Mouse (Mus musculus) hindbrain, postnatal 0 days (tissue): ENCODE data around the gene Kirrel3. TPM values are rescaled to one million over a fixed set of nuclear protein-coding genes. Genes with fewer than 3 reads are reported as not detected.

Source experiments
- ATAC-seq: fragments of 200-750 bp; cut with Nextera tagmentation; 2 replicates; pipeline ENCODE4 v1.8.0; 2017; ENCODE audit warnings: mild to moderate bottlenecking, moderate TSS enrichment, moderate library complexity
- DNase-seq: peaks from one replicate; pipeline ENCODE4 v3.0.0-alpha.2; 2015; ENCODE audit warnings: low spot score
- H3K27ac ChIP-seq: fragments of 300-500 bp; sonication (generic); 2 replicates; pipeline ENCODE4 v1.5.1; 2014; ENCODE audit warnings: mild to moderate bottlenecking
- H3K27me3 ChIP-seq: fragments of 300-500 bp; sonication (generic); 2 replicates; pipeline ENCODE4 v1.6.1; 2014; ENCODE audit warnings: low read length, mixed read lengths; ENCODE audit not compliant: insufficient read depth
- H3K36me3 ChIP-seq: fragments of 300-500 bp; sonication (generic); 2 replicates; pipeline ENCODE4 v1.6.1; 2014; ENCODE audit warnings: low read length, mixed read lengths; ENCODE audit not compliant: insufficient read depth
- H3K4me1 ChIP-seq: fragments of 300-500 bp; sonication (generic); 2 replicates; pipeline ENCODE4 v1.6.1; 2014; ENCODE audit warnings: antibody characterized with exemption, low read length, mixed read lengths; ENCODE audit not compliant: insufficient read depth
- H3K4me2 ChIP-seq: fragments of 300-500 bp; sonication (generic); 2 replicates; pipeline ENCODE4 v1.6.1; 2014; ENCODE audit warnings: low read depth, mild to moderate bottlenecking, low read length, moderate library complexity, mixed read lengths
- H3K4me3 ChIP-seq: fragments of 300-500 bp; sonication (generic); 2 replicates; pipeline ENCODE4 v1.5.1; 2014; ENCODE audit warnings: low read length
- H3K9ac ChIP-seq: fragments of 300-500 bp; sonication (generic); replicated peaks from 2 replicates; pipeline ENCODE4 v1.6.1; 2014; ENCODE audit warnings: mild to moderate bottlenecking, low read length, moderate library complexity, mixed read lengths
- H3K9me3 ChIP-seq: fragments of 300-500 bp; sonication (generic); 2 replicates; pipeline ENCODE4 v1.6.1; 2016; ENCODE audit warnings: low read length, mixed read lengths
- CTCF ChIP-seq: IDR thresholded peaks from 2 replicates; pipeline ENCODE4 v1.5.1; 2016; ENCODE audit warnings: antibody characterized with exemption, control low read depth, low read depth
- WGBS: fragments of 180-500 bp; shearing (Covaris S2); extraction: QIAGEN DNeasy Blood & Tissue Kit; methylation state at CpG from one replicate; pipeline ENCODE4 v1.1.7; 2014; 5-methylcytosine and 5-hydroxymethylcytosine counted together
- polyA plus RNA-seq: library from polyadenylated mRNA; unstranded; fragments of >200 nt; fragmentation: Nextera tagmentation; extraction: Ambion mirVana; gene quantifications from 2 replicates; pipeline ENCODE4 v1.2.1, GENCODE M21; 2015
- total RNA-seq: library from RNA; depleted of rRNA; stranded (reverse); fragments of >200 nt; gene quantifications from 2 replicates; pipeline ENCODE4 v1.2.3, GENCODE M21; 2014

Kirrel3 gene
- total and polyA plus RNA-seq, 2 experiments from 2014 or later = 40.6 to 44.9 TPM

- ATAC-seq = no peak
- Histone ChIP-seq H3K9me3 (no peaks in the 10 kb centered on the region), H3K4me1 (peaks cover 5% of the 10 kb centered on the region; the same call in 1 of the 2 replicates), H3K4me2 (no peak overlapping the region), H3K36me3 (no peaks in the 10 kb centered on the region), H3K9ac (no peak overlapping the region), H3K4me3 (no peak overlapping the region), H3K27me3 (no peaks in the 10 kb centered on the region), H3K27ac (no peak overlapping the region)
- no peak for TF ChIP-seq CTCF
- 25% methylated on average over 4 of the region's 4 CpGs for WGBS
- DNase-seq = no peak
Measured at GRCm38 (mm10) chr9:34712996-34713395, 227.3 kb downstream of the Kirrel3 start.

GRCm38 (mm10) chr9:34713462-34713926, 227.8 kb downstream of the Kirrel3 start:
- WGBS = 54% methylated on average over 4 of the region's 4 CpGs
- no peak overlapping the region for H3K4me3 ChIP-seq
- H3K27ac ChIP-seq = no peak overlapping the region
- peak; percentile 51; the same call in 1 of the 2 replicates for ATAC-seq
- no peak for TF ChIP-seq CTCF
- H3K36me3 ChIP-seq = no peaks in the 10 kb centered on the region
- no peaks in the 10 kb centered on the region for H3K27me3 ChIP-seq
- H3K4me2 ChIP-seq = no peak overlapping the region
- no peaks in the 10 kb centered on the region for H3K9me3 ChIP-seq
- peak; percentile 35 for DNase-seq
- H3K9ac ChIP-seq = no peak overlapping the region
- peaks cover 5% of the 10 kb centered on the region; the same call in 1 of the 2 replicates for H3K4me1 ChIP-seq

GRCm38 (mm10) chr9:34714996-34715619, 229.4 kb downstream of the Kirrel3 start:
- no peak for TF ChIP-seq CTCF
- Histone ChIP-seq H3K4me1 (peaks cover 5% of the 10 kb centered on the region; the same call in 1 of the 2 replicates), H3K9me3 (no peaks in the 10 kb centered on the region), H3K36me3 (no peaks in the 10 kb centered on the region), H3K4me3 (no peak overlapping the region), H3K27ac (no peak overlapping the region), H3K27me3 (no peaks in the 10 kb centered on the region), H3K4me2 (no peak overlapping the region), H3K9ac (no peak overlapping the region)
- 47% methylated on average over 3 of the region's 3 CpGs for WGBS
- ATAC-seq (no peak), DNase-seq (no peak)

GRCm38 (mm10) chr9:34716476-34716875, 230.8 kb downstream of the Kirrel3 start:
- ATAC-seq = no peak
- Histone ChIP-seq H3K9me3 (no peaks in the 10 kb centered on the region), H3K4me2 (no peak overlapping the region), H3K4me3 (no peak overlapping the region), H3K36me3 (no peaks in the 10 kb centered on the region), H3K27ac (no peak overlapping the region), H3K27me3 (no peaks in the 10 kb centered on the region), H3K4me1 (peaks cover 5% of the 10 kb centered on the region; the same call in 1 of the 2 replicates), H3K9ac (no peak overlapping the region)
- DNase-seq = no peak
- TF ChIP-seq CTCF = no peak
- 86% methylated on average over 2 of the region's 2 CpGs for WGBS

GRCm38 (mm10) chr9:34721478-34722197, 235.9 kb downstream of the Kirrel3 start:
- H3K4me1 ChIP-seq = no peaks in the 10 kb centered on the region
- no peak for TF ChIP-seq CTCF
- ATAC-seq = no peak
- H3K4me2 ChIP-seq = no peak overlapping the region
- no peaks in the 10 kb centered on the region for H3K36me3 ChIP-seq
- no peak overlapping the region for H3K4me3 ChIP-seq
- H3K27ac ChIP-seq = no peak overlapping the region
- H3K9ac ChIP-seq = no peak overlapping the region
- no peak for DNase-seq
- no peaks in the 10 kb centered on the region for H3K9me3 ChIP-seq
- 64% methylated on average over 6 of the region's 6 CpGs for WGBS
- no peaks in the 10 kb centered on the region for H3K27me3 ChIP-seq

GRCm38 (mm10) chr9:34722198-34722550, 236.5 kb downstream of the Kirrel3 start:
- ATAC-seq (no peak), DNase-seq (no peak)
- Histone ChIP-seq H3K36me3 (no peaks in the 10 kb centered on the region), H3K4me3 (no peak overlapping the region), H3K4me2 (no peak overlapping the region), H3K9ac (no peak overlapping the region), H3K4me1 (no peaks in the 10 kb centered on the region), H3K9me3 (no peaks in the 10 kb centered on the region), H3K27me3 (no peaks in the 10 kb centered on the region), H3K27ac (no peak overlapping the region)
- no peak for TF ChIP-seq CTCF
- WGBS = 41% methylated on average over 5 of the region's 5 CpGs

- 19% methylated on average over 6 of the region's 6 CpGs for WGBS
- no peak for ATAC-seq
Measured at GRCm38 (mm10) chr9:34732507-34732906, 246.8 kb downstream of the Kirrel3 start.

More at GRCm38 (mm10) chr9:34732507-34732906, 246.8 kb downstream of the Kirrel3 start:
- Histone ChIP-seq H3K27ac (0 out of 2 replicates have a peak overlapping the region, but pooled peaks have one; percentile 15), H3K27me3 (no peaks in the 10 kb centered on the region), H3K36me3 (no peaks in the 10 kb centered on the region), H3K9me3 (no peaks in the 10 kb centered on the region), H3K9ac (no peak overlapping the region), H3K4me1 (peaks cover 5% of the 10 kb centered on the region; the same call in 1 of the 2 replicates), H3K4me3 (no peak overlapping the region), H3K4me2 (no peak overlapping the region)
- no peak for DNase-seq
- TF ChIP-seq CTCF = no peak
